Mouse (Mus musculus) C2C12 (cell line): ENCODE measurements around the gene Gm11077.

Experiments used
- CEBPB ChIP-seq: IDR thresholded peaks from one replicate; pipeline ENCODE4 v1.6.1; 2011; ENCODE audit warnings: low read depth, mild to moderate bottlenecking, control low read depth, moderate library complexity
- CTCF ChIP-seq: IDR thresholded peaks from one replicate; pipeline ENCODE4 v1.5.1; 2011; ENCODE audit not compliant: control insufficient read depth, insufficient read depth, insufficient read length
- MAX ChIP-seq: IDR thresholded peaks from one replicate; pipeline ENCODE4 v1.6.1; 2011; ENCODE audit warnings: mild to moderate bottlenecking, control low read depth
- MYOG ChIP-seq: IDR thresholded peaks from one replicate; pipeline ENCODE4 v1.6.1; 2011; ENCODE audit not compliant: control insufficient read depth, insufficient read length; ENCODE audit errors: extremely low read depth

- no peak for TF ChIP-seq CTCF
- no peak for TF ChIP-seq CEBPB
- TF ChIP-seq MYOG: no peak
- no peak for TF ChIP-seq MAX
Observed at GRCm38 (mm10) chr6:140684403-140684802, 44.7 kb upstream of the Gm11077 start.
